Mouse (Mus musculus): ENCODE data around the gene Ip6k3. TPM values are rescaled to one million over a fixed set of nuclear protein-coding genes. Genes with fewer than 3 reads are reported as not detected.

The Ip6k3 gene
- polyA plus RNA-seq, 1 experiment = not detected

DNA sequence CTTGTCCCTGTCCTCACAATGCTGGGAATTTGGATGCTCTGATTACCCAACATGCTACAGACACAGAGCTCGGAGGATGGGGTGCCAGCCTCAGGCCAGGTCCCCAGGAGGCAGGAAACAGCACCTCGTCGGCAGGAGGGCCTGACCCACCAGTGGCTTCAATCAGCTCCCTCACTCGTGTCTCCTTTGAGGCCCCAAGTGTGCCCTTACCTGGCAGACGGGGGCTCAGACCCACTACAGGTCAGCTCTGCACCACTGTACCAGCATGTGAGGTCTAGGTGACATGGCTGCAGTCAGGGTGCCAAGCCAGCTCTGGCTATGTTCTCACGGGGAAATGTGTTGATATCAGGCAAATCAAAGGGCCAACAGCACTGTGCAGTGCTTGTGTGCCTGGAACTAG, 23.6 kb upstream of the Ip6k3 start:
- TF ChIP-seq GATA1 (IDR thresholded peaks at IDR 0.05; ENCODE audit: low read length) = no peak

DNA sequence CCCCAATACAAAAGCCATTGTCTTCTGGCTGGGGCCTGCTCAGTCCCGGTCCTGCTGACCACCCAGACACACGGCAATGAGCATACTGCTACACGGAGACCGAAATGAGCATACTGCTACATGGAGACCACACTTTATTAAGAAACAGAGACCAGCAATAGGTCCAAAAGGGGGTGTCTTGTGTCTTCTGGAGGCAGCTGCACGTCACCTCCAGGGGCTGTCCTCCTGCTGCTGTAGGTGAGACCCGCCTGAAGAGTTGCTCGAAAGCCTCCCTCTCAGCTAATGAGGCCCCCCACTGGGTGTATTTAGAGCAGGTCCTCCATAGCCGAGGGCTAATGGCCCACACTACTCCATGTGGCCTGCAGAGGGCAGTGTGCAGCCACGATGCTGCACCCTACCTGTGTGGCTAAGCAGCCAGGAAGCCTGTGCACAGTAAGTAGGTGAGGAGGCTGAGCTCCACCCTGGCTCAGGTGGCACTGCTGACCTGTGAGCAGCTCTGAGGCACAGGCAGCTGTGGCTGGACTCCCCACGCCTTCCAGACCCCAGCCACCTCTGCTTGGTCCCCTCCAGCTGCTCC, 22.1 kb upstream of the Ip6k3 start:
- TF ChIP-seq GATA1 (IDR thresholded peaks at IDR 0.05; ENCODE audit: low read length) = no peak

DNA sequence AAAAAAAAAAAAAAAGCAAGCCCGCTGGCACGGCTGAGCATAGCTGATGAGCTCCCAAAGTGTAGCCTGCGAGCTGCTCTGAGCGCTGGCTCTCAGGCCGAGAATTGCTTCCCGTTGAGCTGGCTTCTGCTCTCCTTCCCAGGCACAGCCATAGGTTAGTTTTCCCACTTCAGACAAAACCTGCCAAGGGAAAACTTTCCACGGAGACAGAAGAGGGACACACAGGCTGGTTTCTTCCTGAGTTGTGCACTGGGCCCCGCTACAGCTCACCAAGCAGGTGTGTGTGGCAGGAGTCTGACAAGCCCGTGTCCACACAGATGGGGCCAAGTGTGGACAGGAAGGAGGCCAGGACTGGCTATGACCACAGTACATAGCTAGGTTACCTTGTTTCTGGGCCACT, 21.3 kb upstream of the Ip6k3 start:
- no peak for TF ChIP-seq GATA1 (IDR thresholded peaks at IDR 0.05; ENCODE audit: low read length)

DNA sequence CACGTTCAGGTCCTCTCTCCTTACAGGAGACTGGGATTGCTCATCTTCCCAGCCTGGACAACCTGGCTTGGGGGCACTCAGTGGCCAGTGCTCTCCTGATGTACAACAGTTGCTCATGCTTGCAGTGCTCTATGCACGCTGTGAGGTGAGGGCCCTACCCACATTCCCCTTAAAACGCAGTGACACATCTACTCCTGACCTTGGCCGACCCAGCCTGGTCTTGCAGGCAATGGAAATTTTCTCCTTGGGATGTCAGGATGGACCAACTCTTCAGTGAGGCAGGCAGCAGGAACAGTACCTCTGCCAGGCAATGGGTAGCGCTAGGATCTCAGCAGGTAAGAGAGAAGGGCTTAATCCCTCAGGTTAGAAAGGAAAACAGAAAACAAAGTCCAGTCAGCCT, 19.5 kb upstream of the Ip6k3 start:
- no peak for TF ChIP-seq GATA1 (IDR thresholded peaks at IDR 0.05; ENCODE audit: low read length)

DNA sequence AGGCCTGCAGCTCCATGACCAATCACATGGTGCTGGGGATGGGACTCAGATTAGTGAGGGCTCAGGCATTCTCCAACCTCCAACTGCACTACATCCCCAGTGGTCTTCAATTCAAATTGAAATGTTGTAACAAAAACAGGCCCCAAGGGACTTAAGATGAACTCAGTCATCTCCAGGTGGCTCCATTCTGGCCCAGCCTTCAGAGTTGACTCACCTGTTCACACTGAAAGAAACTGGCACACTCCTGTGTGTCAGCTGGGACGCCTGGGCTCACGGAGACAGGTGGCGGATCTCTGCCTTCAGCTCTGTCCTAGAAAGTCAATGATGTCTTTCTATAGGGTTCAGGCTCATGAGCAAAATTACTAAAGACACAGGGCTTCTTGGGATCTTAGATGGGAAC, 18.5 kb upstream of the Ip6k3 start:
- TF ChIP-seq GATA1 (IDR thresholded peaks at IDR 0.05; ENCODE audit: low read length) = no peak

DNA sequence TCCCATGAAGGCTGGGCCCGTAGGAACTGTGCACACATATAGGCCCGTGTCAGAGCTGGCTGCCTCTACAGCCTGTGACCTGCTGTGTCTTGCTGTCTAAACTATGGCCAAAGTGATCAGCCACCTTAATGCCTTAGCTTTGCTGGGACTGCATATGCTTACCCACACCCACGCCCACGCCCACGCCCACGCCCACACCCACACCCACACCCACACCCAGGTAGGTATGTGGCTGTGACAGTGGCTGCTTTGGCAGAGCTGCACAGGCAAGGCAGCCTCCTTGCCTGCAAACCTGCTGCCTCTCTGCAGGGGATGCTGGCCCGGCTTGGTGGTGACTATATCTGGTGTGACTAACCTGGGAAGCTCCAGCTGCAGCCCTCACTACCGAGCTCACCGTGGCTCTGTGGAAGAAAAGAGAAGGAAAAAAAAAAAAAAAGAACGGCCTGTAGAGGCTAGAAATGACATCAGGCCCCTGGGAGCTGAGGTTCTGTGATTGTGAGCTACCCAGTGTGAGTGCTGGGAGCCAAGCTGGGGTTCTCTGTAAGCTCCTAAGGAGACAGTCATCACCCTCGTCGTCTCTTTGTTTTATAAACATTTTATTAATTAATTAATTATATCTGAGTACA, 16.2 kb upstream of the Ip6k3 start:
- TF ChIP-seq GATA1 (IDR thresholded peaks at IDR 0.05; ENCODE audit: low read length) = no peak

DNA sequence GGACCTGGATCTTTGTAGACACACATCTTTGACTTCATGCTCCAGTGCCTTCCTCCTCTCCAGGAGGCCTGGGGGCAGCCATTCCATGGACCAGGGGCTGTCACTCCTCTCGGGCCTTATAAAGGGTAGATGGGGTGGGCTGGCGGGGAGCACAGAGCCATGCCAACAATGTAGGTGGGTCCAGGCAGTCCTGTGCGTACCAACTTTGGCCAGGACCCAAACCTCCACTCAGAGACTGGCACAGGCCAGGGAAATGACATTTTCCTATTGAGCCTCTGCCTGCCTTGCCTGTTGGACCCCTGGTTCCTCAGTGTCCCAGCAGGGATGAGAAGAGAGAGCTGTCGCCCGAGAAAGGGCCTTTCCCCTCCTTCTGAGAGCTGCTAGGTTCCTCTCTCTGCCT, 14.8 kb upstream of the Ip6k3 start:
- TF ChIP-seq GATA1 (IDR thresholded peaks at IDR 0.05; ENCODE audit: low read length) = no peak

DNA sequence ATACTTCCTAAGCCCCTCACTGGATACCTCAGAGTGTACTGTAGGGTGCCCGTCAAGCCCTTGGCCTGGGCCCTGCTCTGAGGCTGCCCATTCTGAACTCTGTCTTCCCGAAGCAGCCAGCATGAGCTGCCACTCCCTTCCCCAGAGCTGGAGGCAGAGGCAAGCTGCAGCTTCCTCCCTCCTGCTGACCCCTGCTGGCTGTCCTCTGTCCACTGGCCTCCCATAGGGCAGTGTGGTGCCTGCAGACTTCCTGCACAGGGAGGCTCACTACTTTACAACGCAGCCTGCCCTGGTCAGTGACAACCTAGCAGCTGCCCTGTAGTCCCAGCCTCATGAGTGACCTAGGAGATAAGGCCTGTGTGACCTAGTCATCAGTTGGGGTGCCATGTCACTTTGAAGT, 14.1 kb upstream of the Ip6k3 start:
- TF ChIP-seq GATA1 (IDR thresholded peaks at IDR 0.05; ENCODE audit: low read length) = no peak

DNA sequence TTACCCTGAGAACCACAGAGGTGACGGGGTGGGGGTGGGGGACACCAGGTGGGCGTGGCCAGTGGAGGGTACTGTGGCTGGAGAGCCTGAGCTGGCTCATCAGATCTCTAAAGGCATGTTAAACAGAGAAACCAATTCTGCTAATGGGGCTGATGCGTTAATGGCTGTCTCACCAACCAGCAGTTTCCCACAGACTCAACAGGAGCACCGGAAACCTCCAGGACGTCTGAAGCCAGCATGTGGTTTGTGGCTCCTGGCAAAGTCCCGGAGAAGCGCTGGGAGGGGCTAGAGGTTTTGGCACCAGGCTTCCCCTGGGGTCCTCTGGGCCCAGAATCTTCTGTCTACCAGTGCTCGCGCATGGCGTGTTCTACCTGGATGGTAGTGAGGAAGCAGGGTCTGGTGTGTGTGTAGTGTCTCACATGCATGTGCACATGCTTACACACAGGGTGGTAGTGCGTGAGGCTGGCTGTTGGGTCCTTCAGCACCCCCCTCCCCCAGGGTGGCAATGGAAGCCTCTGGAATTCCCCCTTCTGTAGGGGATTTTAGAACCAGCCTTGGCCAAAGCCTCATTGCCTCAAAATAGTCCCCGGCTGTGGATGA, 12.2 kb upstream of the Ip6k3 start:
- TF ChIP-seq GATA1 (IDR thresholded peaks at IDR 0.05; ENCODE audit: low read length) = no peak

DNA sequence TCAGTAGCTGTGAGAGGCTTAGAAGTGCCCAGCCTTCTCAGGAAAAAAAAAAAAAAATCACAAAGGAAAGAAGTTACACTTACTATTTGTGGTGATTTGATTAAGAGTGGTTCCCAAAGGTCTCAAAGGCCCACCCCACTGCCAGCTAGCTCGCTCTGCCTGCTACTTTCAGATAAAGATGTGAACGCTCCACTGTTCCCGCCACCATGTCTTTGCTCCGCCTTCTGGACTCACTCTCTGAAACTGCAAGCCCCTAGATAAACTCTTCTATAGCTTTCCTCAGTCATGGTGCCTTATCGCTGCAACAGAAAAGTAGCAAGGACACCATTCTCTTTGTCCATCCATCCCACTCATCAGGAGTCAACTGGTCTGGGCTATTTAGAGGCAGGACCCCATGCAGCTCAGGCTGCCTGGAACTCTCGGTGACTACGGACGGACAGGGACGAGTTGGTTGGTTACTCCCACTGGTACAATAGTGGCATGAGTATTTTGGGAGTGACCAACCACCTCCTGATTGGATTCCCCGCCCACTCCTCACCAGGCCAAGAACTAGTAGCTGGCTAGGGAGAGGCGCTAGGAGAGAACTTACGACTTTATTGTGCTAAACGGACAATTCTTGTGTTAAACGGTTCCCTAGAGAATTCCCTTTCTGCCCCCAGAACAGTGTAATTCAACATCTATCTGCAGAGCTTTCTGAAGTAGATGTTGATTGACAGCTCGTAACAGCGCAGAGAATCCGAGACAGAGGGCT, 11.0 kb upstream of the Ip6k3 start:
- TF ChIP-seq GATA1 (IDR thresholded peaks at IDR 0.05; ENCODE audit: low read length) = no peak

DNA sequence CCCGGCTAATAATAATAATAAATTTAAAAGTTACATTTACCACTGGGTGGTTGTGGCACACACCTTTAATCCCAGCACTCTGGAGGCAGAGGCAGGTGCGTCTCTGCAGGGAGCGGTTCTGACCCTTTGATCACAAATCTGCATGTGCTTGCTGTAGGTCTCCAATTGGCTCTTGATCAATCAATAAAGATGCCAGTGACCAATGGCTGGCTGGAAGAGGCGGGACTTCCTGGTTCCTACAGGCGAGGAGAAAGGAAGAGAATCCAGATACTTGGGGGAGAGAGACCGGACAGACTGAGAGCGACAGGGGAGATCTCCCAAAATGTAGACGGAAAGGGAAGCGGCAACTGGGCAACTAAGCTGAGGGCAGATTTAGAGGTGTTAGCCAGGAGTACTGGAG, 10.4 kb upstream of the Ip6k3 start:
- TF ChIP-seq GATA1 (IDR thresholded peaks at IDR 0.05; ENCODE audit: low read length) = no peak

DNA sequence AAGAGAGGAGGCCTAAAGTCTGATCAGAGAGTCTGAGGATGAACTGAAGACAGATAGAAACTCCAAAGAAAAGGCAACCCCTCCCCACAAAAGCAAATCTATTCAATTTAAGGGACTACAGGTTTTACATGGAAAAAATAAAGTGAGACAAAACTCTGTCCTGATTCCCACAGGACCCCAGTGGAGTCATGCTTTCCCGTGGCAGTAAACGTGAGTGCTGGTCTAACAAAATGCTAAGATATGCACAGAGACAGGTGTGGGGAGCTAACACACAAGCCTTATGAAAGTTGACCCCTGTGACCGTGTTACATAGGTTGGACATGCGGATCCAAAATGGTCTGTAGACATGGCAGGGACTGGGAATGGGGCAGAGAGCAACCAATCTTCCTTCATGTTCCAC, 9.2 kb upstream of the Ip6k3 start:
- TF ChIP-seq GATA1 (IDR thresholded peaks at IDR 0.05; ENCODE audit: low read length) = no peak

DNA sequence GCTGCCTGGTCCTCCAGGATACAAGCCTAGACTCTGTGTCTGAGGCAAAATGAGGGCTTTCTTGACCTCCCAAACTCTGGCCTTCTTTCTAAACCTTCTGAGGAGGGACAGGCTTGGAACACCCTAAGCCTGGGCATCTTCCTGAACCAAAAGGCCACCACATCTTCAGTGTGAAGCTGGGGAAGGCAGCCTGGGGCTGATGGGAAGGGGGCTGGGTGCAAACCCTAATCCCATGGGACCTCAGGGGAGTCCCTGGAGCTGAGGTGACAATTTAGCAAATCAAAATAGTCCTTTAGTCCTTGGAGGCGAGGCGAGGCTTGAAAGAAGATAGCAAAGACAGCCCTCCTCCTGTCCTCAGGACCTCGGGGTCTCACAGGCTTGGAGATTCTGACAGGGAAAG, 8.7 kb upstream of the Ip6k3 start:
- TF ChIP-seq GATA1 (IDR thresholded peaks at IDR 0.05; ENCODE audit: low read length) = no peak

DNA sequence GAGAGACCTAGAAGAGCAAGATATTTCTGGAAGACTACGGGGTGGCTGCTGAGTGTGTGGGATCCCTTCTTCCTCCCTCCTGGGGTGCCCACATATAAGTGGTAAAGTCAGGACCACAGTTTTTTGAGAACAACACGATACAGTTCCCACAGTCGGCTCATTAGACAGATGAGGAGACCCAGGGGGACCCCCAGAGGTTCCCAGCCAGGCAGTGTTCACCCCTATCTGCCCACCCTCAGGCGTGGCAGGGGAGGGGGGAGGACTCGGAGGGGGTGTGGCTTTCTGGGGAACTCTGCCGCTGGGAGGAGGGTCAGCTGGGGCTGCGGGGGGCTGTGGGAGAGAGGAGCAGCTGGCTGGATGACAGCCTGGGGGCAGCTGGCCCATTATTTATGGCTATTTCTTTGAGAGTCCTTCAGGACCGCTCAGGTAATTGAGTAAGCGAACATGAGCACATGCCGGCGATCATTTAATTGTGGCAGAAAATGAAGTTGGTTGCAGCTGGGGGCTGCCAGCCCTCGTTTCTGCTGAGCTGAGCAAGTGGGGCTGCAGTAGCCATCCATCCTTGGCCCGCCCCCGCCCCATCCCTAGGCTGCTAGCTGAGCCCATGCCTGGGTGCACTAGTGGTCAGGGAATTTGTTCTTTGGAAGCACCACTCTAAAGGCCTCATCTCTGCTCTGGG, 7.7 kb upstream of the Ip6k3 start:
- TF ChIP-seq GATA1 (IDR thresholded peaks at IDR 0.05; ENCODE audit: low read length) = no peak

DNA sequence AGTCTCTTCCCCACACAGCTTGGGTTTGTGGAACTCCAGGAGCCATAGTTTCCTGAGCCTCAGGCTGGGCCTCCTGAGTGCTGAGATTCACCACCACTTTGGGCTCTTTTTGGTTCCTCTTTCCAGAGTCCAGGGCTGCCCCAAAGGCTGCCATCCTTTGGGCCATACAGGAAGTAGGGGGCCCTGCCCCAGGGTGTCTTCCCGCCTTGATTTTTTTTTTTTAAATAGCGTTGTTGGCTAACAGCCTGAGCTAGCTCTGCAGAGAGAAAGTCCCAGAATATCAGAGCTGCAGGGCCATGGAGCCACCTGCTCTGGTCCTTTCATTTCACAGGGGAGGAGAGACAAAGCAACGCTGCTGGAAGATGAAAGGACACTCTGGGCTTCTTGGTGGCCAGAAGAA, 6.1 kb upstream of the Ip6k3 start:
- TF ChIP-seq GATA1 (IDR thresholded peaks at IDR 0.05; ENCODE audit: low read length) = no peak

DNA sequence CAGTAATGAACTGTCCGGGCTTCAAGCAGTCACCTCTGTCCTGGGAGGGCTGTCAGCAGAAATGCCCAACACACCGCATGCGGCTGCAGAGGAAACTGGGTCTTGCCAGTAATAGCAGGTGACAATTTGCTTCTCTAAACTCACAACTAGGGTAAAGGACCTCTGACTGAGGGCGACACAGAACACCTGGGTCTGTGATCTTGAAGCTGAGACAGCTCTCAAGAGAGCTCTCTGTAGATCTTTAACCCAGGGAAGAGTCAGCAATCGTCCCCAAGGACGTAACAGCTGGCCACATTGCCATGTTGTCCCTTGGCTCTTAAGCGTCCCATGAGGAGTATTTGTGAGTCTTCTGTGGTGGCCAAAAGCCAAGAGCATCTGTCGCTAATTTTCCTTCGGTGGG, 4.9 kb upstream of the Ip6k3 start:
- TF ChIP-seq GATA1 (IDR thresholded peaks at IDR 0.05; ENCODE audit: low read length) = no peak

Data from G1E-ER4 (cell line).